Mouse (Mus musculus) small intestine, adult 2 months (tissue): ENCODE data around the gene Crhr2.

Experiments
- CTCF ChIP-seq: fragments of 200-500 bp; IDR thresholded peaks from 2 replicates; pipeline ENCODE4 v1.5.1; 2012; ENCODE audit warnings: low read depth, mild to moderate bottlenecking, control low read depth, inconsistent platforms, low read length, moderate library complexity, mixed read lengths; ENCODE audit not compliant: insufficient replicate concordance, insufficient read length; ENCODE audit errors: extremely low read depth
- POLR2A ChIP-seq: fragments of 200-500 bp; IDR thresholded peaks from 2 replicates; pipeline ENCODE4 v1.6.1; 2012; ENCODE audit warnings: low read depth, mild to moderate bottlenecking, control low read depth, inconsistent platforms, low read length, moderate library complexity

DNA sequence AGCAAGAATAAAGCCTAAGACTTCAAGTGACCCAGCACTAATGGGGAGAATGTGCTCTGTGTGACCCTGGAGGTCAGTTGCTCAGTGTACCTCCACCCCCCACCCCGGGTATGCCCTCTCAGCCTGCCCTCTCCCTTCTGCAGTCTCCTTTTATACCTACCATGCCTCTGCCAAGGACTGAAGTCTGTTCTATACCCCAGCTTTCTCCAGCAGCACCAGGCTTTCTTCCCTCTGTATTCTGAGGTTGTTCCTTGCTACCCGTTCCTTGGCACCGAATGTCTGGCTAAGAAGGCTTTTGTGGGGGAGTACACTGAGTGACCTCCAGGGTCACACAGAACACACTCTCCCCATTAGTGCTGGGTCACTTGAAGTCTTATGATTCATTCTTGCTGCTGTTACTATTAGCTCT is 41.1 kb upstream of the Crhr2 start:
- TF ChIP-seq POLR2A: no peak
- no peak for TF ChIP-seq CTCF
